Mouse (Mus musculus) heart, postnatal 0 days (tissue): Measurements from ENCODE around the gene Lrrc8c.

Experiments used
- CTCF ChIP-seq: IDR thresholded peaks from 2 replicates; pipeline ENCODE4 v1.5.1; 2016; ENCODE audit warnings: antibody characterized with exemption, control low read depth, low read depth
- EP300 ChIP-seq: IDR thresholded peaks from 2 replicates; pipeline ENCODE4 v1.6.1; 2016; ENCODE audit warnings: antibody characterized with exemption, low read depth

- TF ChIP-seq CTCF = no peak
- TF ChIP-seq EP300 = no peak
Measured at GRCm38 (mm10) chr5:105647094-105647493, 127.9 kb downstream of the Lrrc8c start.
